Mouse (Mus musculus) limb, embryonic 14.5 days (tissue): ENCODE data around the gene Itgal. TPM values are rescaled to one million over a fixed set of nuclear protein-coding genes. Genes with fewer than 3 reads are reported as not detected.
"Not testable (repeated sequence)": the region's sequence is repeated elsewhere in the genome, so short reads cannot be mapped to it uniquely, and the experiment has no call there.

ENCODE experiments used
- ATAC-seq: fragments of 200-750 bp; cut with Nextera tagmentation; 2 replicates; pipeline ENCODE4 v1.8.0; 2017; ENCODE audit warnings: low read depth, moderate number of reproducible peaks, moderate TSS enrichment; ENCODE audit not compliant: low FRiP score
- DNase-seq: peaks from one replicate; pipeline ENCODE4 v3.0.0-alpha.2; 2015; ENCODE audit warnings: low spot score
- H3K27ac ChIP-seq: fragments of 300-500 bp; sonication (generic); replicated peaks from 2 replicates; pipeline ENCODE4 v1.5.1; 2014; ENCODE audit warnings: low read depth, mild to moderate bottlenecking, low read length, moderate library complexity, mixed read lengths
- H3K27me3 ChIP-seq: fragments of 300-500 bp; sonication (generic); 2 replicates; pipeline ENCODE4 v1.6.1; 2014; ENCODE audit warnings: low read length, mixed read lengths; ENCODE audit not compliant: control insufficient read depth, insufficient read depth
- H3K36me3 ChIP-seq: fragments of 300-500 bp; sonication (generic); 2 replicates; pipeline ENCODE4 v1.6.1; 2014; ENCODE audit warnings: mild to moderate bottlenecking, low read length, moderate library complexity, mixed read lengths; ENCODE audit not compliant: control insufficient read depth, insufficient read depth
- H3K4me1 ChIP-seq: fragments of 300-500 bp; sonication (generic); 2 replicates; pipeline ENCODE4 v1.6.1; 2014; ENCODE audit warnings: antibody characterized with exemption, low read length, mixed read lengths; ENCODE audit not compliant: control insufficient read depth, insufficient read depth
- H3K4me2 ChIP-seq: fragments of 300-500 bp; sonication (generic); replicated peaks from 2 replicates; pipeline ENCODE4 v1.6.1; 2014; ENCODE audit warnings: low read depth, mild to moderate bottlenecking, low read length, moderate library complexity; ENCODE audit not compliant: severe bottlenecking
- H3K4me3 ChIP-seq: fragments of 300-500 bp; sonication (generic); replicated peaks from 2 replicates; pipeline ENCODE4 v1.5.1; 2014; ENCODE audit warnings: low read length
- H3K9ac ChIP-seq: fragments of 300-500 bp; sonication (generic); 2 replicates; pipeline ENCODE4 v1.6.1; 2014; ENCODE audit warnings: mild to moderate bottlenecking, low read depth, low read length, moderate library complexity; ENCODE audit not compliant: severe bottlenecking
- H3K9me3 ChIP-seq: fragments of 300-500 bp; sonication (generic); 2 replicates; pipeline ENCODE4 v1.6.1; 2016; ENCODE audit warnings: low read length; ENCODE audit not compliant: control insufficient read depth
- POLR2A ChIP-seq: fragments of 200-500 bp; IDR thresholded peaks from 2 replicates; pipeline ENCODE4 v1.8.0; 2012; ENCODE audit warnings: inconsistent platforms, mild to moderate bottlenecking, moderate library complexity, borderline replicate concordance; ENCODE audit not compliant: insufficient read depth, insufficient read length; ENCODE audit errors: extremely low read depth
- WGBS: fragments of 180-500 bp; shearing (Covaris S2); extraction: QIAGEN DNeasy Blood & Tissue Kit; methylation state at CpG from one replicate; pipeline ENCODE4 v1.1.7; 2014; 5-methylcytosine and 5-hydroxymethylcytosine counted together
- polyA plus RNA-seq, 2 experiments: library from polyadenylated mRNA; depleted of rRNA in 1 of 2; stranded (reverse) in 1 of 2; unstranded in 1 of 2; fragments of >200 nt; fragmentation: Nextera tagmentation in 1 of 2; extraction: Ambion mirVana in 1 of 2; gene quantifications; 2 replicates each; pipeline versions ENCODE4 v1.2.1 to v1.2.3; 2012 to 2014

The Itgal gene
- polyA plus RNA-seq (2012; rRNA removed) = 1.5 and 2.0 TPM in 2 replicates
- polyA plus RNA-seq (2014; fragmentation: Nextera tagmentation; extraction: Ambion mirVana) = 0.88 and 1.2 TPM in 2 replicates

- DNase-seq (no peak), ATAC-seq (no peak)
- Histone ChIP-seq H3K4me2 (no peak within 1 kb of the TSS), H3K4me3 (no peak within 1 kb of the TSS), H3K27me3 (no peaks in the 10 kb centered on the region), H3K9me3 (no peaks in the 10 kb centered on the region), H3K9ac (no peak within 1 kb of the TSS), H3K27ac (no peak within 1 kb of the TSS), H3K4me1 (no peaks in the 10 kb centered on the region), H3K36me3 (no peaks in the 10 kb centered on the region)
- 76% methylated on average over 11 of the region's 11 CpGs for WGBS
- no peak for TF ChIP-seq POLR2A
Observed at GRCm38 (mm10) chr7:127296098-127296497, at the start of gene Itgal. Gene Itgal (plus strand): TSS chr7:127296260.

DNA sequence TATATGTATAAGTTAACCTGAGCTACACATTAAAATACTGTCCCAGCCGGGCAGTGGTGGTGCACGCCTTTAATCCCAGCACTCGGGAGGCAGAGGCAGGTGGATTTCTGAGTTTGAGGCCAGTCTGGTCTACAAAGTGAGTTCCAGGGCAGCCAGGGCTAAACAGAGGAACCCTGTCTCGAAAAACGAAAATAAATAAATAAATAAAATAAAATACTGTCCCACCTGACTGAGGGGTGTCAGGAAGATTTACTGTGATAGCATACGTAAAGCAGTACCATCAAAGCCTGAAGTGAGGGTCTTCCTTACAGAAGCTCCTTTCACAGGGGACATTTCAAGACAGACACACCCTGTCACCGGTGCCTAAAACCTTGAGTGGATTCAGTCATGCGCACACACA, 45.5 kb upstream of the Itgal start:
- H3K4me3 ChIP-seq, ATAC-seq, H3K27me3 ChIP-seq, H3K4me2 ChIP-seq, H3K27ac ChIP-seq, H3K9ac ChIP-seq, DNase-seq, H3K9me3 ChIP-seq: not testable (repeated sequence)
- peaks cover 18% of the 10 kb centered on the region for H3K4me1 ChIP-seq
- 93% methylated on average over 8 of the region's 8 CpGs for WGBS
- peaks cover 49% of the 10 kb centered on the region for H3K36me3 ChIP-seq

- ATAC-seq (no peak), DNase-seq (peak; percentile 23)
- WGBS = 94% methylated on average over 2 of the region's 2 CpGs
- H3K27me3 ChIP-seq = no peaks in the 10 kb centered on the region
- no peak overlapping the region for H3K4me3 ChIP-seq
- no peak overlapping the region for H3K9ac ChIP-seq
- H3K36me3 ChIP-seq = peaks cover 44% of the 10 kb centered on the region
- peaks cover 7% of the 10 kb centered on the region; the same call in 1 of the 2 replicates for H3K4me1 ChIP-seq
- H3K4me2 ChIP-seq = no peak overlapping the region
- no peak overlapping the region for H3K27ac ChIP-seq
- H3K9me3 ChIP-seq = no peaks in the 10 kb centered on the region
- no peak for TF ChIP-seq POLR2A
Observed at GRCm38 (mm10) chr7:127252414-127252813, 43.6 kb upstream of the Itgal start.

DNA sequence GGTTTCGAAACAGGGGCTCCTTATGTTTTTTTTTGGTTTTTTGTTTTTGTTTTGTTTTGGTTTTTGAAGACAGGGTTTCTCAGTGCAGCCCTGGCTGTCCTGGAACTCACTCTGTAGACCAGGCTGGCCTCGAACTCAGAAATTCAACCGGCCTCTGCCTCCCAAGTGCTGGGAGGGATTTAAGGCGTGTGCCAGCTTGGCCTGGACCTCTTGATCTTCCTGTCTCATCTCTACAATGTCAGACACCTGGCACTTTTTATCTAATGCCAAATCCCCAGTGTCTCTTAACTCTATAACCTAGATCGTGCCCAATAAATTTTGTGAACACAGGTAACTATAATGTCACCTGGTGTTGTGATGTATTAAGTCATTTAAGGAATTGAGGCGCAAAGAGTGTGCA, 42.7 kb upstream of the Itgal start:
- ATAC-seq (no peak), DNase-seq (no peak)
- peaks cover 38% of the 10 kb centered on the region for H3K36me3 ChIP-seq
- peak overlapping the region; percentile 75 for H3K9ac ChIP-seq
- WGBS = 74% methylated on average over 6 of the region's 6 CpGs
- H3K27me3 ChIP-seq = no peaks in the 10 kb centered on the region
- H3K9me3 ChIP-seq = no peaks in the 10 kb centered on the region
- no peak for TF ChIP-seq POLR2A
- peak overlapping the region; percentile 89 for H3K4me2 ChIP-seq
- H3K27ac ChIP-seq = peak overlapping the region; percentile 75
- peaks cover 7% of the 10 kb centered on the region; the same call in 1 of the 2 replicates for H3K4me1 ChIP-seq
- H3K4me3 ChIP-seq = peak overlapping the region; percentile 63

- peak overlapping the region; percentile 75 for H3K27ac ChIP-seq
- ATAC-seq (peak; percentile 93), DNase-seq (peak; percentile 96)
- TF ChIP-seq POLR2A = 0 out of 2 replicates have a peak, but pooled peaks have one; percentile 33
- peaks cover 35% of the 10 kb centered on the region for H3K36me3 ChIP-seq
- H3K4me3 ChIP-seq = peak overlapping the region; percentile 63
- H3K4me1 ChIP-seq = peaks cover 7% of the 10 kb centered on the region; the same call in 1 of the 2 replicates
- peak overlapping the region; percentile 75 for H3K9ac ChIP-seq
- under 1% methylated on average over 116 of the region's 136 CpGs for WGBS
- H3K27me3 ChIP-seq = no peaks in the 10 kb centered on the region
- no peaks in the 10 kb centered on the region for H3K9me3 ChIP-seq
- peak overlapping the region; percentile 89 for H3K4me2 ChIP-seq
Observed at GRCm38 (mm10) chr7:127253821-127254769, 42.0 kb upstream of the Itgal start.
